8 mouse cellular contexts compared by ENCODE assay signal in the genomic region with DNA sequence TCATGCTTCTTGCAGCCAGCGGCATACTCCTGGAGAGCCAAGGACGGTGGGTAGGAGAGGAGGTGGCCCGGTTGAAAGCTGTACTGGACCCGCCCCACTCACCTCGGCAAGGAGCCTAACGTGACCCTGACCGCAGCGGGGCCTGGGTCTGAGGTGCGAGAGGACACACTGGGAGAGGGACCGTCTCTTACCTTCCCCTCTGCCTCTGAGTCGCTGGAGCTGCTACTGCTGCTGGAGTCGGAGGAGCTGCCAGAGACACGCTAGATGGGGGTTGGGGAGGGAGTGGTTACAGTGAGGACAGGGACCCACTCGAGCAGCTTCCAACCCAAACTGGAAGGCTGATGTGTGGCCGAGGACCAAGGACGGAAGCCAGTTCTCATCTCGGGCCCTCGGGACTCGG. TPM values are rescaled to one million over a fixed set of nuclear protein-coding genes. Genes with fewer than 3 reads are reported as not detected.
DNase-seq lines count a peak whose midpoint lies in the region; ATAC-seq lines count a peak whose summit lies in the region.

No protein-coding gene starts in this region.

- H3K4me1 ChIP-seq in kidney, embryonic 16.5 days (ENCODE audit: insufficient read depth, low read length): peaks cover 20% of the 10 kb centered on the region
- H3K4me1 ChIP-seq in embryonic facial prominence, embryonic 11.5 days (ENCODE audit: control insufficient read depth, insufficient read depth, low read length): no peaks in the 10 kb centered on the region
- H3K4me1 ChIP-seq in hindbrain, embryonic 10.5 days (replicated peaks): peaks cover 27% of the 10 kb centered on the region
- peaks cover 29% of the 10 kb centered on the region for H3K4me1 ChIP-seq in liver, embryonic 15.5 days (replicated peaks)
- peaks cover 19% of the 10 kb centered on the region for H3K4me1 ChIP-seq in stomach, embryonic 16.5 days (ENCODE audit: control insufficient read depth, insufficient read depth, low read length)

- DNase-seq in kidney, adult 8-10 months: no peak
- no peak for DNase-seq in embryonic facial prominence, embryonic 11.5 days (ENCODE audit: low spot score)
- DNase-seq in hindbrain, embryonic 10.5 days (ENCODE audit: low spot score): peak; percentile 33
- no peak for DNase-seq in left cerebral cortex, adult 11 months (ENCODE audit: low spot score)
- no peak for DNase-seq in gastrocnemius, postnatal 4 days (ENCODE audit: low spot score in 2 of 2)

- H3K27ac ChIP-seq in kidney, embryonic 16.5 days (ENCODE audit: low read length): no peak overlapping the region
- H3K27ac ChIP-seq in embryonic facial prominence, embryonic 11.5 days (replicated peaks; ENCODE audit: low read depth, low read length): no peak overlapping the region
- peak overlapping the region; percentile 73 for H3K27ac ChIP-seq in hindbrain, embryonic 10.5 days
- H3K27ac ChIP-seq in liver, embryonic 15.5 days (replicated peaks): no peak overlapping the region
- peak overlapping the region; percentile 90 for H3K27ac ChIP-seq in stomach, embryonic 16.5 days (ENCODE audit: low read length)

- no peaks in the 10 kb centered on the region for H3K9me3 ChIP-seq in kidney, embryonic 16.5 days (ENCODE audit: low read length)
- H3K9me3 ChIP-seq in embryonic facial prominence, embryonic 11.5 days (replicated peaks; ENCODE audit: control insufficient read depth, low read length): no peaks in the 10 kb centered on the region
- no peaks in the 10 kb centered on the region for H3K9me3 ChIP-seq in hindbrain, embryonic 10.5 days
- no peaks in the 10 kb centered on the region for H3K9me3 ChIP-seq in liver, embryonic 15.5 days (replicated peaks)
- H3K9me3 ChIP-seq in stomach, embryonic 16.5 days (replicated peaks; ENCODE audit: control insufficient read depth, low read length): no peaks in the 10 kb centered on the region

- H3K9ac ChIP-seq in kidney, embryonic 16.5 days (replicated peaks; ENCODE audit: low read length): peak overlapping the region; percentile 37
- H3K9ac ChIP-seq in embryonic facial prominence, embryonic 11.5 days (replicated peaks; ENCODE audit: low read length): peak overlapping the region; percentile 43; the same call in 1 of the 2 replicates
- H3K9ac ChIP-seq in liver, embryonic 15.5 days: 0 out of 2 replicates have a peak overlapping the region, but pooled peaks have one; percentile 3
- peak overlapping the region; percentile 76 for H3K9ac ChIP-seq in stomach, embryonic 16.5 days (ENCODE audit: low read length)

- H3K4me2 ChIP-seq in kidney, embryonic 16.5 days (replicated peaks; ENCODE audit: low read depth, low read length): peak overlapping the region; percentile 55
- H3K4me2 ChIP-seq in embryonic facial prominence, embryonic 11.5 days (ENCODE audit: low read depth, low read length): peak overlapping the region; percentile 45
- peak overlapping the region; percentile 78 for H3K4me2 ChIP-seq in liver, embryonic 15.5 days
- peak overlapping the region; percentile 56 for H3K4me2 ChIP-seq in stomach, embryonic 16.5 days (ENCODE audit: low read depth, low read length)

- peaks cover 18% of the 10 kb centered on the region for H3K36me3 ChIP-seq in kidney, embryonic 16.5 days (ENCODE audit: insufficient read depth, low read length)
- no peaks in the 10 kb centered on the region; the same call in 1 of the 2 replicates for H3K36me3 ChIP-seq in embryonic facial prominence, embryonic 11.5 days (replicated peaks; ENCODE audit: control insufficient read depth, insufficient read depth, low read depth, low read length)
- H3K36me3 ChIP-seq in hindbrain, embryonic 10.5 days: peaks cover 34% of the 10 kb centered on the region
- no peaks in the 10 kb centered on the region; the same call in 1 of the 2 replicates for H3K36me3 ChIP-seq in liver, embryonic 15.5 days (replicated peaks)
- peaks cover 8% of the 10 kb centered on the region; the same call in 1 of the 2 replicates for H3K36me3 ChIP-seq in stomach, embryonic 16.5 days (ENCODE audit: control insufficient read depth, insufficient read depth, low read length)

- 16% methylated on average over 19 of the region's 19 CpGs for WGBS in kidney, embryonic 16.5 days
- WGBS in embryonic facial prominence, embryonic 11.5 days: 12% methylated on average over 19 of the region's 19 CpGs
- WGBS in hindbrain, embryonic 10.5 days: 12% methylated on average over 19 of the region's 19 CpGs
- 26% methylated on average over 19 of the region's 19 CpGs for WGBS in liver, embryonic 15.5 days (ENCODE audit: insufficient replicate concordance)
- WGBS in stomach, embryonic 16.5 days: 24% methylated on average over 19 of the region's 19 CpGs

- peak overlapping the region; percentile 37 for H3K4me3 ChIP-seq in kidney, embryonic 16.5 days (ENCODE audit: low read length)
- H3K4me3 ChIP-seq in embryonic facial prominence, embryonic 11.5 days (ENCODE audit: low read depth, low read length): peak overlapping the region; percentile 3; the same call in 1 of the 2 replicates
- peak overlapping the region; percentile 49 for H3K4me3 ChIP-seq in hindbrain, embryonic 10.5 days
- peak overlapping the region; percentile 54 for H3K4me3 ChIP-seq in liver, embryonic 15.5 days (replicated peaks)
- H3K4me3 ChIP-seq in stomach, embryonic 16.5 days (replicated peaks; ENCODE audit: low read length): peak overlapping the region; percentile 50

- H3K27me3 ChIP-seq in kidney, embryonic 16.5 days (ENCODE audit: insufficient read depth, low read length): no peaks in the 10 kb centered on the region
- no peaks in the 10 kb centered on the region for H3K27me3 ChIP-seq in embryonic facial prominence, embryonic 11.5 days (ENCODE audit: control insufficient read depth, insufficient read depth, low read length)
- peaks cover 24% of the 10 kb centered on the region for H3K27me3 ChIP-seq in hindbrain, embryonic 10.5 days (ENCODE audit: insufficient read depth, poor library complexity, severe bottlenecking)
- H3K27me3 ChIP-seq in liver, embryonic 15.5 days: no peaks in the 10 kb centered on the region
- no peaks in the 10 kb centered on the region for H3K27me3 ChIP-seq in stomach, embryonic 16.5 days (ENCODE audit: control insufficient read depth, insufficient read depth, low read length)

- peak; percentile 18; the same call in 1 of the 2 replicates for ATAC-seq in kidney, embryonic 16.5 days (ENCODE audit: low FRiP score, low TSS enrichment)
- ATAC-seq in embryonic facial prominence, embryonic 11.5 days (replicated peaks; ENCODE audit: insufficient number of reproducible peaks, low FRiP score, low TSS enrichment, low read depth): no peak
- ATAC-seq in liver, embryonic 15.5 days (ENCODE audit: insufficient read depth): peak; percentile 32; the same call in 1 of the 2 replicates
- peak; percentile 19; the same call in 1 of the 2 replicates for ATAC-seq in stomach, embryonic 16.5 days (ENCODE audit: insufficient read depth, low FRiP score)

RNA-seq across cellular contexts. Expression of a gene that starts 0.6 kb away (rescaled TPM):
- 7.5 and 8.5 TPM in 2 replicates for polyA plus RNA-seq in kidney, embryonic 16.5 days (2015; fragmentation: Nextera tagmentation; extraction: Ambion mirVana)
- polyA plus RNA-seq in embryonic facial prominence, embryonic 11.5 days (2014; fragmentation: Nextera tagmentation; extraction: Ambion mirVana): 1.5 and 2.6 TPM in 2 replicates
- 6.9 and 7.4 TPM in 2 replicates for polyA plus RNA-seq in hindbrain, embryonic 10.5 days (2016; fragmentation: Nextera tagmentation; extraction: Ambion mirVana)
- polyA plus RNA-seq in liver, embryonic 15.5 days (2015; fragmentation: Nextera tagmentation; extraction: Ambion mirVana): 4.2 and 6.3 TPM in 2 replicates
- polyA plus RNA-seq in stomach, embryonic 16.5 days (2015; fragmentation: Nextera tagmentation; extraction: Ambion mirVana): 77.3 and 80.2 TPM in 2 replicates
- 1 to 10 TPM in 1 of 2 experiments, under 1 TPM in 1; 0.81 to 1.9 TPM for total RNA-seq in gastrocnemius, postnatal 4 days (2021)

RNA-seq across cellular contexts. Expression of a gene that starts 9.6 kb away (rescaled TPM):
- 134 and 143 TPM in 2 replicates for polyA plus RNA-seq in kidney, embryonic 16.5 days (2015; fragmentation: Nextera tagmentation; extraction: Ambion mirVana)
- 86.1 and 90.5 TPM in 2 replicates for polyA plus RNA-seq in embryonic facial prominence, embryonic 11.5 days (2014; fragmentation: Nextera tagmentation; extraction: Ambion mirVana)
- polyA plus RNA-seq in hindbrain, embryonic 10.5 days (2016; fragmentation: Nextera tagmentation; extraction: Ambion mirVana): 110 and 115 TPM in 2 replicates
- polyA plus RNA-seq in liver, embryonic 15.5 days (2015; fragmentation: Nextera tagmentation; extraction: Ambion mirVana): 43.6 and 44.1 TPM in 2 replicates
- polyA plus RNA-seq in stomach, embryonic 16.5 days (2015; fragmentation: Nextera tagmentation; extraction: Ambion mirVana): 89.4 and 92.2 TPM in 2 replicates
- total RNA-seq in gastrocnemius, postnatal 4 days (2021): 10 to 100 TPM; 57.3 to 58.5 TPM

RNA-seq across cellular contexts. Expression of a gene that starts 15.4 kb away (rescaled TPM):
- 1.5 and 1.7 TPM in 2 replicates for polyA plus RNA-seq in kidney, embryonic 16.5 days (2015; fragmentation: Nextera tagmentation; extraction: Ambion mirVana)
- polyA plus RNA-seq in embryonic facial prominence, embryonic 11.5 days (2014; fragmentation: Nextera tagmentation; extraction: Ambion mirVana): 0.45 and 0.53 TPM in 2 replicates
- 0.76 and 0.97 TPM in 2 replicates for polyA plus RNA-seq in hindbrain, embryonic 10.5 days (2016; fragmentation: Nextera tagmentation; extraction: Ambion mirVana)
- polyA plus RNA-seq in liver, embryonic 15.5 days (2015; fragmentation: Nextera tagmentation; extraction: Ambion mirVana): 1.2 and 1.8 TPM in 2 replicates
- 2.2 and 3.1 TPM in 2 replicates for polyA plus RNA-seq in stomach, embryonic 16.5 days (2015; fragmentation: Nextera tagmentation; extraction: Ambion mirVana)
- total RNA-seq in gastrocnemius, postnatal 4 days (2021): 1 to 10 TPM; 4.7 to 5.9 TPM

RNA-seq across cellular contexts. Expression of a gene that starts 33.9 kb away (rescaled TPM):
- 0.63 and 1.2 TPM in 2 replicates for polyA plus RNA-seq in kidney, embryonic 16.5 days (2015; fragmentation: Nextera tagmentation; extraction: Ambion mirVana)
- 0.79 TPM in 1 of 2 replicates, not detected in the other for polyA plus RNA-seq in embryonic facial prominence, embryonic 11.5 days (2014; fragmentation: Nextera tagmentation; extraction: Ambion mirVana)
- 0.51 and 0.97 TPM in 2 replicates for polyA plus RNA-seq in hindbrain, embryonic 10.5 days (2016; fragmentation: Nextera tagmentation; extraction: Ambion mirVana)
- 0.21 and 0.28 TPM in 2 replicates for polyA plus RNA-seq in liver, embryonic 15.5 days (2015; fragmentation: Nextera tagmentation; extraction: Ambion mirVana)
- 0.41 and 0.81 TPM in 2 replicates for polyA plus RNA-seq in stomach, embryonic 16.5 days (2015; fragmentation: Nextera tagmentation; extraction: Ambion mirVana)
- total RNA-seq in gastrocnemius, postnatal 4 days (2021): 1 to 10 TPM in 1 of 2 experiments, under 1 TPM in 1; 0.41 to 1.6 TPM

RNA-seq across cellular contexts. Expression of a gene that starts 34.0 kb away (rescaled TPM):
- polyA plus RNA-seq in kidney, embryonic 16.5 days (2015; fragmentation: Nextera tagmentation; extraction: Ambion mirVana): 270 and 295 TPM in 2 replicates
- 71.4 and 84.5 TPM in 2 replicates for polyA plus RNA-seq in embryonic facial prominence, embryonic 11.5 days (2014; fragmentation: Nextera tagmentation; extraction: Ambion mirVana)
- 43.7 and 65.7 TPM in 2 replicates for polyA plus RNA-seq in hindbrain, embryonic 10.5 days (2016; fragmentation: Nextera tagmentation; extraction: Ambion mirVana)
- polyA plus RNA-seq in liver, embryonic 15.5 days (2015; fragmentation: Nextera tagmentation; extraction: Ambion mirVana): 34.0 and 41.2 TPM in 2 replicates
- 399 and 413 TPM in 2 replicates for polyA plus RNA-seq in stomach, embryonic 16.5 days (2015; fragmentation: Nextera tagmentation; extraction: Ambion mirVana)
- 1 to 10 TPM; 7.3 to 9.6 TPM for total RNA-seq in gastrocnemius, postnatal 4 days (2021)

Comparison
In these comparisons a context has a peak if more than half of its experiments do, and no peak if none do; other contexts are left out.
1. H3K27ac ChIP-seq: peak in hindbrain, embryonic 10.5 days (single experiment) and stomach, embryonic 16.5 days (single experiment); none in kidney, embryonic 16.5 days (single experiment), embryonic facial prominence, embryonic 11.5 days (single experiment) and liver, embryonic 15.5 days (single experiment).
2. H3K4me3 ChIP-seq: peak in every context shown above with its lines; median percentile 54 in liver, embryonic 15.5 days; 50 in stomach, embryonic 16.5 days; 49 in hindbrain, embryonic 10.5 days; 37 in kidney, embryonic 16.5 days; 3 in embryonic facial prominence, embryonic 11.5 days.
3. H3K9ac ChIP-seq: peak in every context shown above with its lines; median percentile 76 in stomach, embryonic 16.5 days; 43 in embryonic facial prominence, embryonic 11.5 days; 37 in kidney, embryonic 16.5 days; 3 in liver, embryonic 15.5 days.
4. Peak in every context shown above with its lines, with median percentiles within 50 percentile points of each other: H3K4me2 ChIP-seq.